Mouse (Mus musculus) megakaryocyte-erythroid progenitor cell, adult 5-6 weeks (primary cell): ENCODE data around the gene Cldn6. TPM values are rescaled to one million over a fixed set of nuclear protein-coding genes. Genes with fewer than 3 reads are reported as not detected.

ENCODE experiments used
- ATAC-seq: replicated peaks from 2 replicates; pipeline ENCODE4 v1.8.0; 2016; ENCODE audit warnings: mild to moderate bottlenecking, inconsistent platforms; ENCODE audit not compliant: severe bottlenecking, poor library complexity, low FRiP score, low TSS enrichment
- total RNA-seq, 2 experiments: library from RNA; stranded (forward) in 1 of 2; stranded (reverse) in 1 of 2; fragments of 200-1000, 215-1000 nt in 1 of 2; fragments of >200 nt in 1 of 2; fragmentation: Nextera tagmentation in 1 of 2; gene quantifications; 2 replicates each; pipeline ENCODE4 v1.2.3; 2014 to 2017

Gene Cldn6
- total RNA-seq, 2 experiments from 2014 or later, result not detected

DNA sequence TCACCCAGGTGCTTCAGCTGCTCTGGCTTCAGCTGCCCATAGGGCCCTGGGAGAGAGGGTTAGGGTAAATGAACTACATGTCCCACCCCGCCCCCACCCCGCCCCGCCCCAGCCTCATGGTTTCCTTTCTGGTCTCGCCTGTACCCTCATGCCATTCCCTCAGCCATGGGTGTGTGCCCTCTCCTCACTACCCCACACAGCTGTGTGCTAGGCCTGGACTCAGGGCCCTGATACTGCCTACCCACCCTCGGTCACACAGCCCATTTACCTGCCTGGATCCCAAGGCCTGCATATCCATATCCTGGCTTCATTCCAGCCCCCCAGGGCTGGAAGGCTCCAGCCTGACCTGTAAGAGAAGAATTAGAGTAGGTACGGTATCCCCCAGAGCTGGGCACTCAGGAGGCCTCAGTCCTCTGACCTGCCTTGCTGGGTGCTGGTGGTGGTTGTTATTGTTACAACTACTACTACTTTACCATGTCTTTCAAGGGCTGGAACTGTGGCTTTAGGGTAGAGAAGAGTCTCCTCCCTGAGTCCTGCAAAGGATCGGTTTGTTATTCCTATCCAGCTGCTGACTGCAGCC lies 26.6 kb downstream of the Cldn6 start:
- no peak for ATAC-seq

DNA sequence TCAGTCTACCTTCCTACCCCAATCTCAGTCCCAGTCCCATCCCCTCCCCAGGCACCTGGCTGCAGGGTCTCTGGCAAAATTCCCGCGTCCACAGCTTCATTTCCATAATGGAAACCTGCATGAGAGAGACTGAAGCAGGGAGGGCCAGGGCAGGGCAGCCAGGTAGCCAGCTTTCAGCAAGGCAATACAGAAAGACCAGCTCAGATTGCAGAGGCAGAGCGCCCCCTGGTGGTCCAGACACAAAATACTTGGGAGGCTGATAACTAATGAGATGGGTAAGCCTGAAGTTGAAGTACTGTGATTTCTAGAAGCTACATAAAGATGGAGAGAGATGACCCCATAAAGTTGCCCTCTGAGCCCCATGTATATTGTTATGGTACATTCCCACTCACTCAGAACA lies 27.2 kb downstream of the Cldn6 start:
- ATAC-seq, result peak; percentile 75

DNA sequence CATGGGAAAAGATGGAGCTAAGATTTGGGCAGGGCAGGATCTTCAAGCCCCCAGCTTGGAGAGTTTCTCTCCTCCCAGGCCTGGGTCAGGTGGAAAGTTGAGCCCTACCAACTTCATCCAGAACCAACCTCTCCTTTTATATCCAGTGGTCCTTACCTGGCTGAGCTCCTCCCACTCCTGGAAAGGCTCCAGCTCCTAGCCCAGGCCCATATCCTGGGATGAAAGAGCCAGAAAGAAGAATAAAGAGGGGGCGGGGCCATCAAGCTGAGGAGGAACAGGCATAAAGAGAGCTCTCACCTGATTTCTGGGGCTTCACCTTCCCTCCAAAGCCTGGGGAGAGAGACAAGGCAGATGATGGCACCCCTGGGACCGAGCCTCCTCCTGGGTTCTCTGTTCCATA lies 38.0 kb downstream of the Cldn6 start:
- no peak for ATAC-seq

GRCm38 (mm10) chr17:23719455-23719854 lies 40.4 kb downstream of the Cldn6 start:
- ATAC-seq, result no peak

GRCm38 (mm10) chr17:23721886-23722285 lies 42.8 kb downstream of the Cldn6 start:
- no peak for ATAC-seq

GRCm38 (mm10) chr17:23722376-23723125 lies 43.5 kb downstream of the Cldn6 start, which contains the start of gene 1520401A03Rik:
TSS of gene 1520401A03Rik (minus strand) at chr17:23722783.
- no peak for ATAC-seq

DNA sequence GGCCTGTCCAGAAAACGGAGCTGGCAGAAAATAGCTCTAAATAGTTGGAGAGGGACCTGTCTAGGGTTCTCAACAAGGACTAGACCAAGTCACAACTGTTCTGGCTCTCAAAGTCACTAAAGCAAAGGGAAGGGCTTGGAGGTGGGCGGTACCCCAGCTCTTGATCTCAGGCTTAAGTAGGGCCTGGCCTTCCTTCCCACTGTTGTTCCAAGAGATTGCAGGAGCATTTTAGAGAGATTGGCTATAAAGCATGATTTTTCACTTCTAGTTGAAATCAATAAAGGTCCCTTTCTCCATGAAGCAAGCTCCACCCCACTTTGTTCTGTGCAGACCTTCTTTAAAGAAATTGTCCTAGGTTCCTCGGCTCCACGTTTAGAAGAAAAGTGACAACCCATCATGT lies 46.4 kb downstream of the Cldn6 start:
- peak; percentile 7; the same call in 1 of the 2 replicates for ATAC-seq

GRCm38 (mm10) chr17:23725999-23726757 lies 47.1 kb downstream of the Cldn6 start, which contains the start of gene Pkmyt1:
TSS of gene Pkmyt1 (plus strand) at chr17:23726336.
- ATAC-seq, result peak; percentile 89

GRCm38 (mm10) chr17:23726758-23727142 lies 47.7 kb downstream of the Cldn6 start:
- ATAC-seq, result peak; percentile 68

DNA sequence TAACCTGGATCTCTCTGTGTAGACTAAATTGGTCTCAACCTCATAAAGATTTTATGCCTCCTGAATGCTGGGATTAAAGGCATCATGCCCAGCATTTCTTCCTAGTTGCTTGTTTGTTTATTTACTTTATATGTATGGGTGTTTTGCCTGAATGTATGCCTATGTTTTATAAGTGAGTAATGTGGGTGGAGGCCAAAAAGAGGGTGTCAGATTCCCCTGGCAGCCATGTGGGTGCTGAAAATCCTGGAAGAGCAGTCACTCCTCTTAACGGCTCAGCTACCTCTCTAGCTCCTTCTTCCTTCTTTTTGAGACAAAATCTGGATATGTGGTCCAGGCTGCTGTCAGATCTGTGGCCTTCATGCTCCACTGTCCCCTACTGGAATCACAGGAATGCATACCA lies 51.4 kb downstream of the Cldn6 start:
- ATAC-seq, result no peak

Other genes with a start within 250 kb of the Cldn6 start
- not detected in 2 replicates for gene Vmn2r117, start 199.6 kb upstream of the Cldn6 start, total RNA-seq (2014; fragmentation: Nextera tagmentation)
- not detected in 2 replicates for gene Vmn2r117, start 199.6 kb upstream of the Cldn6 start, total RNA-seq (2017)
- 7.4 and 7.8 TPM in 2 replicates for gene Zfp213, start 115.0 kb upstream of the Cldn6 start, total RNA-seq (2014; fragmentation: Nextera tagmentation)
- 4.9 and 7.5 TPM in 2 replicates for gene Zfp213, start 115.0 kb upstream of the Cldn6 start, total RNA-seq (2017)
- not detected in 2 replicates for gene Zfp13, start 79.8 kb upstream of the Cldn6 start, total RNA-seq (2014; fragmentation: Nextera tagmentation)
- gene Zfp13, start 79.8 kb upstream of the Cldn6 start, total RNA-seq (2017), result not detected in 2 replicates
- not detected in 2 replicates for gene Zscan10, start 78.4 kb upstream of the Cldn6 start, total RNA-seq (2014; fragmentation: Nextera tagmentation)
- gene Zscan10, start 78.4 kb upstream of the Cldn6 start, total RNA-seq (2017), result not detected in 2 replicates
- gene Mmp25, start 34.0 kb upstream of the Cldn6 start, total RNA-seq (2014; fragmentation: Nextera tagmentation), result 0.07 TPM in 1 of 2 replicates, not detected in the other
- gene Mmp25, start 34.0 kb upstream of the Cldn6 start, total RNA-seq (2017), result not detected in 2 replicates
- gene Bicdl2, start 18.7 kb upstream of the Cldn6 start, total RNA-seq (2014; fragmentation: Nextera tagmentation), result not detected in 2 replicates
- not detected in 2 replicates for gene Bicdl2, start 18.7 kb upstream of the Cldn6 start, total RNA-seq (2017)
- gene Hcfc1r1, start 5.7 kb upstream of the Cldn6 start, total RNA-seq (2014; fragmentation: Nextera tagmentation), result 44.2 and 56.3 TPM in 2 replicates
- gene Hcfc1r1, start 5.7 kb upstream of the Cldn6 start, total RNA-seq (2017), result 22.7 and 30.0 TPM in 2 replicates
- gene Thoc6, start 5.4 kb upstream of the Cldn6 start, total RNA-seq (2014; fragmentation: Nextera tagmentation), result 30.3 and 44.7 TPM in 2 replicates
- gene Thoc6, start 5.4 kb upstream of the Cldn6 start, total RNA-seq (2017), result 40.8 and 47.3 TPM in 2 replicates
- gene Tnfrsf12a, start 1.8 kb upstream of the Cldn6 start, total RNA-seq (2014; fragmentation: Nextera tagmentation), result 0.94 and 4.5 TPM in 2 replicates
- 10.7 and 15.6 TPM in 2 replicates for gene Tnfrsf12a, start 1.8 kb upstream of the Cldn6 start, total RNA-seq (2017)
- gene Cldn9, start 4.8 kb downstream of the Cldn6 start, total RNA-seq (2014; fragmentation: Nextera tagmentation), result not detected in 2 replicates
- gene Cldn9, start 4.8 kb downstream of the Cldn6 start, total RNA-seq (2017), result not detected in 2 replicates
- not detected in 2 replicates for gene 1520401A03Rik, start 43.5 kb downstream of the Cldn6 start, total RNA-seq (2014; fragmentation: Nextera tagmentation)
- not detected in 2 replicates for gene 1520401A03Rik, start 43.5 kb downstream of the Cldn6 start, total RNA-seq (2017)
- gene Pkmyt1, start 47.1 kb downstream of the Cldn6 start, total RNA-seq (2014; fragmentation: Nextera tagmentation), result 40.3 and 43.8 TPM in 2 replicates
- 8.1 and 10.6 TPM in 2 replicates for gene Pkmyt1, start 47.1 kb downstream of the Cldn6 start, total RNA-seq (2017)
- gene Paqr4, start 61.6 kb downstream of the Cldn6 start, total RNA-seq (2014; fragmentation: Nextera tagmentation), result 7.2 and 13.3 TPM in 2 replicates
- gene Paqr4, start 61.6 kb downstream of the Cldn6 start, total RNA-seq (2017), result 6.2 and 11.6 TPM in 2 replicates
- gene Kremen2, start 66.6 kb downstream of the Cldn6 start, total RNA-seq (2014; fragmentation: Nextera tagmentation), result 0.52 TPM in 1 of 2 replicates, not detected in the other
- not detected in 2 replicates for gene Kremen2, start 66.6 kb downstream of the Cldn6 start, total RNA-seq (2017)
- gene Flywch1, start 92.4 kb downstream of the Cldn6 start, total RNA-seq (2014; fragmentation: Nextera tagmentation), result 7.6 and 11.7 TPM in 2 replicates
- 12.5 and 15.4 TPM in 2 replicates for gene Flywch1, start 92.4 kb downstream of the Cldn6 start, total RNA-seq (2017)
- gene Flywch2, start 106.8 kb downstream of the Cldn6 start, total RNA-seq (2014; fragmentation: Nextera tagmentation), result 3.1 and 5.6 TPM in 2 replicates
- gene Flywch2, start 106.8 kb downstream of the Cldn6 start, total RNA-seq (2017), result not detected in 2 replicates
- 699 and 735 TPM in 2 replicates for gene Srrm2, start 111.3 kb downstream of the Cldn6 start, total RNA-seq (2014; fragmentation: Nextera tagmentation)
- 134 and 162 TPM in 2 replicates for gene Srrm2, start 111.3 kb downstream of the Cldn6 start, total RNA-seq (2017)
- gene Elob, start 149.9 kb downstream of the Cldn6 start, total RNA-seq (2014; fragmentation: Nextera tagmentation), result 466 and 512 TPM in 2 replicates
- 101 and 114 TPM in 2 replicates for gene Elob, start 149.9 kb downstream of the Cldn6 start, total RNA-seq (2017)
- gene Prss33, start 156.8 kb downstream of the Cldn6 start, total RNA-seq (2014; fragmentation: Nextera tagmentation), result not detected in 2 replicates
- gene Prss33, start 156.8 kb downstream of the Cldn6 start, total RNA-seq (2017), result not detected in 2 replicates
- not detected in 2 replicates for gene Prss32, start 164.6 kb downstream of the Cldn6 start, total RNA-seq (2014; fragmentation: Nextera tagmentation)
- not detected in 2 replicates for gene Prss32, start 164.6 kb downstream of the Cldn6 start, total RNA-seq (2017)
- gene Prss41, start 164.9 kb downstream of the Cldn6 start, total RNA-seq (2014; fragmentation: Nextera tagmentation), result not detected in 2 replicates
- 0.88 TPM in 1 of 2 replicates, not detected in the other for gene Prss41, start 164.9 kb downstream of the Cldn6 start, total RNA-seq (2017)
- gene Prss21, start 188.8 kb downstream of the Cldn6 start, total RNA-seq (2014; fragmentation: Nextera tagmentation), result not detected in 2 replicates
- not detected in 2 replicates for gene Prss21, start 188.8 kb downstream of the Cldn6 start, total RNA-seq (2017)
- gene Dcpp1, start 201.6 kb downstream of the Cldn6 start, total RNA-seq (2014; fragmentation: Nextera tagmentation), result not detected in 2 replicates
- gene Dcpp1, start 201.6 kb downstream of the Cldn6 start, total RNA-seq (2017), result not detected in 2 replicates
- gene Dcpp2, start 201.6 kb downstream of the Cldn6 start, total RNA-seq (2014; fragmentation: Nextera tagmentation), result not detected in 2 replicates
- not detected in 2 replicates for gene Dcpp2, start 201.6 kb downstream of the Cldn6 start, total RNA-seq (2017)
- gene Dcpp3, start 238.2 kb downstream of the Cldn6 start, total RNA-seq (2014; fragmentation: Nextera tagmentation), result not detected in 2 replicates
- gene Dcpp3, start 238.2 kb downstream of the Cldn6 start, total RNA-seq (2017), result not detected in 2 replicates